ENCODE assay signal across 9 mouse cellular contexts in genomic region chr2:170343819-170344317, GRCm38 (mm10).
DNase-seq lines count a peak whose midpoint lies in the region; ATAC-seq and TF ChIP-seq lines count a peak whose summit lies in the region.
"Had no signal": no experiment of that assay in that cellular context is flagged by ENCODE, and none has a peak within 500 bp of the region (broad histone marks: within the 10 kb centered on the region; RNA-seq: fewer than 3 reads in every experiment).

No protein-coding gene starts in this region.

- peaks cover 41% of the 10 kb centered on the region for H3K4me1 ChIP-seq in heart, embryonic 10.5 days
- no peaks in the 10 kb centered on the region for H3K4me1 ChIP-seq in MEL (ENCODE audit: control insufficient read depth in 1 of 2, insufficient read depth in 2 of 2, low read length in 2 of 2)
- H3K4me1 ChIP-seq in midbrain, embryonic 14.5 days (ENCODE audit: control insufficient read depth, insufficient read depth, low read length) = peaks cover 18% of the 10 kb centered on the region
- peaks cover 10% of the 10 kb centered on the region for H3K4me1 ChIP-seq in kidney, adult 2 months (ENCODE audit: control insufficient read depth, insufficient read depth, low read length)

- no peak for TF ChIP-seq POLR2A in MEL (IDR thresholded peaks at IDR 0.05; ENCODE audit: control insufficient read depth in 1 of 2, insufficient read depth in 1 of 2, low read depth in 1 of 2, low read length in 2 of 2, poor library complexity in 1 of 2)
- TF ChIP-seq POLR2A in kidney, adult 2 months (IDR thresholded peaks at IDR 0.05; ENCODE audit: low read depth, low read length) = no peak

- H3K9ac ChIP-seq in MEL (ENCODE audit: control insufficient read depth, low read depth, low read length, poor library complexity, severe bottlenecking) = peak overlapping the region; percentile 35
- no peak overlapping the region for H3K9ac ChIP-seq in midbrain, embryonic 14.5 days (replicated peaks; ENCODE audit: low read length)

- no peak for DNase-seq in heart, embryonic 10.5 days (ENCODE audit: low spot score)
- no peak for DNase-seq in heart, adult 9 months (ENCODE audit: low spot score in 2 of 2)
- no peak for DNase-seq in MEL (ENCODE audit: low read depth, low spot score)
- peak; percentile 56 for DNase-seq in induced T-regulatory cell, adult 2 months (ENCODE audit: low read depth)
- peak; percentile 32 for DNase-seq in midbrain, embryonic 14.5 days
- DNase-seq in cerebellum, postnatal 36 days = no peak
- DNase-seq in left cerebral cortex, adult 9 months (ENCODE audit: low spot score in 2 of 2) = no peak
- no peak for DNase-seq in kidney, adult 2 months

- WGBS in heart, embryonic 10.5 days = 47% methylated on average over 10 of the region's 10 CpGs
- 49% methylated on average over 10 of the region's 10 CpGs for WGBS in midbrain, embryonic 14.5 days
- 57% methylated on average over 10 of the region's 10 CpGs for WGBS in kidney, adult 2 months

- no peaks in the 10 kb centered on the region for H3K36me3 ChIP-seq in heart, embryonic 10.5 days
- no peaks in the 10 kb centered on the region for H3K36me3 ChIP-seq in MEL (ENCODE audit: control insufficient read depth in 1 of 2, insufficient read depth in 2 of 2, low read length in 2 of 2)
- H3K36me3 ChIP-seq in midbrain, embryonic 14.5 days (ENCODE audit: control insufficient read depth, insufficient read depth, low read length) = no peaks in the 10 kb centered on the region
- no peaks in the 10 kb centered on the region for H3K36me3 ChIP-seq in kidney, adult 2 months (ENCODE audit: control insufficient read depth, insufficient read depth, low read length)

- H3K9me3 ChIP-seq in heart, embryonic 10.5 days = no peaks in the 10 kb centered on the region
- no peaks in the 10 kb centered on the region for H3K9me3 ChIP-seq in MEL (replicated peaks; ENCODE audit: insufficient read depth, low read length)
- no peaks in the 10 kb centered on the region for H3K9me3 ChIP-seq in midbrain, embryonic 14.5 days (ENCODE audit: control insufficient read depth, low read length)

- ATAC-seq in midbrain, embryonic 14.5 days (ENCODE audit: low FRiP score, low TSS enrichment) = no peak

- no peak overlapping the region for H3K4me2 ChIP-seq in midbrain, embryonic 14.5 days (ENCODE audit: low read length)

- peak overlapping the region; percentile 80 for H3K27ac ChIP-seq in heart, embryonic 10.5 days
- 0 out of 2 replicates have a peak overlapping the region, but pooled peaks have one; percentile 20 for H3K27ac ChIP-seq in MEL (ENCODE audit: control insufficient read depth, low read depth, low read length)
- H3K27ac ChIP-seq in midbrain, embryonic 14.5 days (replicated peaks; ENCODE audit: low read depth, low read length) = peak overlapping the region; percentile 49
- no peak overlapping the region for H3K27ac ChIP-seq in kidney, adult 2 months (ENCODE audit: insufficient read depth, low read depth, low read length)

- H3K4me3 ChIP-seq in heart, embryonic 10.5 days = no peak overlapping the region
- H3K4me3 ChIP-seq in MEL (ENCODE audit: control insufficient read depth in 1 of 2, insufficient read depth in 1 of 2, low read depth in 2 of 2, low read length in 2 of 2) = peak overlapping the region in 1 of 2 experiments; percentile 8; a peak in 1 of 4 replicates
- no peak overlapping the region for H3K4me3 ChIP-seq in midbrain, embryonic 14.5 days (replicated peaks; ENCODE audit: low read depth, low read length)
- no peak overlapping the region for H3K4me3 ChIP-seq in kidney, adult 2 months (ENCODE audit: insufficient read depth, low read depth, low read length)

- TF ChIP-seq EP300 in MEL (IDR thresholded peaks at IDR 0.05; ENCODE audit: low read depth in 1 of 2, low read length in 2 of 2) = no peak

- H3K27me3 ChIP-seq in heart, embryonic 10.5 days (ENCODE audit: insufficient read depth, poor library complexity, severe bottlenecking) = no peaks in the 10 kb centered on the region
- H3K27me3 ChIP-seq in MEL (ENCODE audit: control insufficient read depth in 1 of 2, insufficient read depth in 2 of 2, low read length in 2 of 2) = no peaks in the 10 kb centered on the region
- no peaks in the 10 kb centered on the region for H3K27me3 ChIP-seq in midbrain, embryonic 14.5 days (ENCODE audit: control insufficient read depth, insufficient read depth, low read length)
- H3K27me3 ChIP-seq in kidney, adult 2 months (replicated peaks; ENCODE audit: control insufficient read depth, insufficient read depth, low read length) = no peaks in the 10 kb centered on the region
- H3K27me3 ChIP-seq: CH12.LX had no signal

- no peak for TF ChIP-seq RAD21 in MEL (IDR thresholded peaks at IDR 0.05; ENCODE audit: low read depth, low read length)

- no peak for TF ChIP-seq CTCF in MEL (IDR thresholded peaks at IDR 0.05 in 2 of 3, conservative IDR thresholded peaks at IDR 0.05 in 1 of 3; ENCODE audit: control insufficient read depth in 1 of 3, insufficient read depth in 1 of 3, low read depth in 2 of 3, low read length in 3 of 3, poor library complexity in 1 of 3, severe bottlenecking in 1 of 3)
- TF ChIP-seq CTCF in kidney, adult 2 months (conservative IDR thresholded peaks at IDR 0.05; ENCODE audit: insufficient read depth, insufficient read length, low read depth, low read length) = no peak

- H3K79me2 ChIP-seq in MEL (ENCODE audit: control insufficient read depth, insufficient read depth, low read length, poor library complexity) = no peaks in the 10 kb centered on the region

TF ChIP-seq in MEL, 35 proteins besides CTCF, POLR2A, EP300 and RAD21:
- TF ChIP-seq USF2 (IDR thresholded peaks at IDR 0.05; ENCODE audit: borderline replicate concordance in 1 of 2, insufficient read depth in 1 of 2, low read depth in 1 of 2, low read length in 2 of 2) (no peak), BHLHE40 (IDR thresholded peaks at IDR 0.05; ENCODE audit: borderline replicate concordance, low read depth, low read length) (no peak), ZMIZ1 (IDR thresholded peaks at IDR 0.05; ENCODE audit: low read depth, low read length) (no peak), GATA1 (IDR thresholded peaks at IDR 0.05; ENCODE audit: low read depth, low read length) (no peak), ELF1 (IDR thresholded peaks at IDR 0.05; ENCODE audit: low read depth, low read length) (no peak), JUND (IDR thresholded peaks at IDR 0.05; ENCODE audit: low read depth, low read length) (no peak), TCF12 (IDR thresholded peaks at IDR 0.05; ENCODE audit: low read depth, low read length) (no peak)
TF ChIP-seq in MEL: peak in this region for 0.

Comparison
In these comparisons a context has a peak if more than half of its experiments do, and no peak if none do; other contexts are left out.
1. DNase-seq: peak in induced T-regulatory cell, adult 2 months (single experiment) and midbrain, embryonic 14.5 days (single experiment); none in heart, embryonic 10.5 days (single experiment), heart, adult 9 months (0 of 2), MEL (single experiment), cerebellum, postnatal 36 days (0 of 2), left cerebral cortex, adult 9 months (0 of 2) and kidney, adult 2 months (single experiment).